Mouse (Mus musculus): ENCODE data around the gene Adgrv1. TPM values are rescaled to one million over a fixed set of nuclear protein-coding genes. Genes with fewer than 3 reads are reported as not detected.

The Adgrv1 gene
- total RNA-seq, 2 experiments from 2014 or later = 2.1 to 3.2 TPM

- DNase-seq (ENCODE audit: low spot score in 2 of 2) = no peak
These were observed 391.8 kb downstream of the Adgrv1 start for GRCm38 (mm10) chr13:81241181-81241580.

DNA sequence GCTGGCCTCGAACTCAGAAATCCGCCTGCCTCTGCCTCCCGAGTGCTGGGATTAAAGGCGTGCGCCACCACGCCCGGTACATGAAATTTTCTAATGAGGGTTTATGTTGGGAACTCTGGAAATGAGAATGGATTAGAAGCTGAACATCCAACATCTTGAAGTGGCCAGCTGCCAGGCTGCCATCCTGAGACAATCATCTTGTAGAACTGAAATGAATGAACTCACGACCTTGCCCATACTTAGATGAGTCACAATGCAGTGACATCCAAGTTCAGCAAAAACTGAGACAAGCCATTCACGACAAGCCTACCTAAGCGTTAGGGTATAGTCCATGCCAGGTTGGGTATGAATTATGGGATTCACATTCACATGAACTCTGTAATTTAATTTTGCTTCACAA is 393.1 kb downstream of the Adgrv1 start:
- DNase-seq (ENCODE audit: low spot score in 2 of 2) = no peak

DNA sequence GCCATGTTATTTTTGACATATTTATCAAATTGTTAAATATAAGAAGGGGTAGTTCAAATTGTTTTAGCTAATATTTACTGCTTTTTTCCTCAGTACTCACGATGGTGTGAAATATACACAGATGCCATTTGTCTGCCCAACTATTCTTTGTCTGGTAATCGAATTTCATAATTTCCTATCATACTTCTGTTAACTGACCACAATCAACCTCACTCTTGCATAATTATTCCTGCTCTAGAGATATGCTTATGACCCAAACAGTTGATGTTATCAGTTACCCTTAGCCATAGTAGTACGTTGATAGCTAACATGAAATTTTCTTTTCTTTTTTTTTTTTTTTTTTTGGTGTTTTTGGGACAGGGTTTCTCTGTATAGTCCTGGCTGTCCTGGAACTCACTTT is 393.5 kb downstream of the Adgrv1 start:
- DNase-seq (ENCODE audit: low spot score in 2 of 2) = no peak

- no peak for DNase-seq (ENCODE audit: low spot score in 2 of 2)
These were observed 394.1 kb downstream of the Adgrv1 start for GRCm38 (mm10) chr13:81238855-81239254.

GRCm38 (mm10) chr13:81237947-81238346 is 395.0 kb downstream of the Adgrv1 start:
- DNase-seq (ENCODE audit: low spot score in 2 of 2) = no peak

DNA sequence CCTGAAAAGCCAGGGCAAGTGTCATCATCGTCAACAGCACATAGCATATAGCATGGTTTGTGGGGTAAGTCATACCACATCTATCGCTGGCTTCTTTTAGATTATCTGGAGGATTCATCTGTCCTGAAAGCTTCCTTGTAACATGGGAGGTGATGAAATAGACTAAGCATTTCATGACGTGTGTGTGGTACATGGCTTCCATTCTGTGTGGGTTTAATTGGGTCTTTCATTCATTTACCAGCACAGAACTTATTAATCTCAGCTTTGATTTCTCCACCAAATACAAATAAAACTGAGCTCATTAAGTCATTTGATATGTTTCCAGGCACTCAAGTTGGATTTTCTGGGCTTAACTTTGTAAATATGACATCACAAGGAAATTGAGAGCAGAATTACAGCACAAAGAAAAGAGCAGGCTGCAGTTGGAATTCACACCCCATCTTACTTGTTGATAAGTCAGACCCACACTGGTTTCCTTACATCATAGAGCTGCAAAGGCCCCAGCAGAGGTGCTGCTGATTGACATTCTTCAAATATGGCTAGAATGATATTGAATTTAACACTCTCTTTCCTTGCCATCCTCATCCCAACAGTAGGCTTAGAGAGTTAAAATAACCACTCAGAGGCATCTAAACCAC is 396.1 kb downstream of the Adgrv1 start:
- DNase-seq (ENCODE audit: low spot score in 2 of 2) = no peak

- DNase-seq (ENCODE audit: low spot score in 2 of 2) = no peak
These were observed 398.9 kb downstream of the Adgrv1 start for GRCm38 (mm10) chr13:81234031-81234430.

- peak in 1 of 2 experiments; percentile 13 for DNase-seq (ENCODE audit: low spot score in 2 of 2)
These were observed 400.1 kb downstream of the Adgrv1 start for GRCm38 (mm10) chr13:81232839-81233238.

DNA sequence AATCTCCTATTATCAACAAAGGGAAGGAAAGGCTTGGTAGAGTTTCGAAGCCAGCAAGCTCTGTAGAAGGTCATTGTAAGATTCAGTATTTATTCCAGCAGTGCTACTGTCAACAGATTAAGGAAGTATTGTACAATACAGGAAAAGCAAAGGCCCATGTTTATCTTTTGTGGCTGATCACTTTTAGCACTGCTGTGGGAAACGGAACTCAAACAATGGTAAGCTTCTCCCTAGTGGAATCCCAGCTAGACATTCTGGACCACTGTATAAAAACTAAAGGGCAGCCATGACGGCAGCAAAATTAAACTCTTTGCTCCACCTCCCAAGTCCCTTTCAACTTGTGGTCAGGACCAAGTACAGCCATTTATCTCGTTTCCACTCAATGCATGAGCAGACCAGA is 402.8 kb downstream of the Adgrv1 start:
- DNase-seq (ENCODE audit: low spot score in 2 of 2) = no peak

GRCm38 (mm10) chr13:81223768-81224167 is 409.2 kb downstream of the Adgrv1 start:
- no peak for DNase-seq (ENCODE audit: low spot score in 2 of 2)

- no peak for DNase-seq (ENCODE audit: low spot score in 2 of 2)
These were observed 410.6 kb downstream of the Adgrv1 start for GRCm38 (mm10) chr13:81222377-81222776.

GRCm38 (mm10) chr13:81211436-81211835 is 421.5 kb downstream of the Adgrv1 start:
- no peak for DNase-seq (ENCODE audit: low spot score in 2 of 2)

DNA sequence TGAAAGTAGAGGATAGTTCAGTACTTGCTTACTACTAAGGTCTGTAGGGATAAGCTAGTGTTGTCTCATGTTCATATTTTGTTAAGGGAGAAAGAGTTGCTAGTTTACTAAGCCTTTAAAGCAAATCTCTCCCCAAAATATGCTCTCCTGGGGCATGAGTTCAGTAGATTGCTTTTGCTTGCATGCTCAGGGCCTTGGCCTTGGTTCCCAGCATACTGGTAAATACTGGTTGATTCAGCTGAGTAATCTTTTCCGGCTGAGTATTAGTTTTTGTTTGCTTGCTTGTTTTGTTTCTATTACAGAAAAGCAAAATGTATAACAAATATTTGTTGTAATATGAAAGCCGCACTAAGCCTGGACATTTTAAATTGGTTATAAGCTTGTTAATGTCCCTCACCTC is 422.4 kb downstream of the Adgrv1 start:
- DNase-seq (ENCODE audit: low spot score in 2 of 2) = no peak

GRCm38 (mm10) chr13:81209815-81210214 is 423.1 kb downstream of the Adgrv1 start:
- no peak for DNase-seq (ENCODE audit: low spot score in 2 of 2)

DNA sequence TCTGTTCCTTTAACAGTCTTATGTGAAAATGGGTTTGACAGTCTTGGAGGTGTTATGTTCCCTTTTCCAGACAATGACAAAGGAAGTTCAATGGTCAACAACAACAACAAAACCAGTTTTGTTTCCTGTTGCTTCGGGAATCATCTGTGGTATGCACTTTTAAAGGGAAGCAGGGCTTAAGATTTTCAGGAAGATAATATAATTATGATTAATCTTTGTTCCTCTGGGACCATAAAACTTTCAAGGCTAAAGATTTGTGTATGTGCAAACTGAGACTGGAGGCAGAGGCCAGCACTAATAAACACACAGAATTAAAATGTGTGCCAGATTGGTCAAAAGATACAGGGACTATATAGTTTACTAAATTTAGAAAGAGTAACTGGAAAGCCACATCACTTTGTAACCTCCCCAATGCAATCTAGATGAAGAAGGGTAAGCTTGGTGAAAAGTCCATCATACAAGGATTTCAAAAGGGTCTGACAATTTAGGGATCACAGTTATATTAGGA is 424.8 kb downstream of the Adgrv1 start:
- no peak for DNase-seq (ENCODE audit: low spot score in 2 of 2)

GRCm38 (mm10) chr13:81181966-81182908 is 450.7 kb downstream of the Adgrv1 start:
- no peak for DNase-seq (ENCODE audit: low spot score in 2 of 2)

DNA sequence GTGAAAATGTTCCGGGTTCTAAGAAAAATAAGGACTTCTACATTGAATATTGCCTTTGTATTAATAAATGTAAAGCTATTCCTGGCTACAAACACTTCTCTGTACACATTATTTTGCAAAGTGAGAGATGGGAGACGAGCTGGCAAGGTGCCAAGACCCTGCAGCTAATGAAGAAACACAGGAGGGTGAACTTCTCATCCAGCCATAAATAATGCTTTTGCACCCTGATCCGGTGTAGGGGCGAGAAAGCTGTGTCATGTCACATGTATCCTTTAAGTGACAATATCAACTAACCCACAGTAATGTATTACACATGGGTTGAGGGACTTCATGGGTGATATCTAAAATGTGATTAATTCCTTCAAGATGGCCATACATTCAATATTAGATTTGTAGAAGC is 451.5 kb downstream of the Adgrv1 start:
- DNase-seq (ENCODE audit: low spot score in 2 of 2) = no peak

DNA sequence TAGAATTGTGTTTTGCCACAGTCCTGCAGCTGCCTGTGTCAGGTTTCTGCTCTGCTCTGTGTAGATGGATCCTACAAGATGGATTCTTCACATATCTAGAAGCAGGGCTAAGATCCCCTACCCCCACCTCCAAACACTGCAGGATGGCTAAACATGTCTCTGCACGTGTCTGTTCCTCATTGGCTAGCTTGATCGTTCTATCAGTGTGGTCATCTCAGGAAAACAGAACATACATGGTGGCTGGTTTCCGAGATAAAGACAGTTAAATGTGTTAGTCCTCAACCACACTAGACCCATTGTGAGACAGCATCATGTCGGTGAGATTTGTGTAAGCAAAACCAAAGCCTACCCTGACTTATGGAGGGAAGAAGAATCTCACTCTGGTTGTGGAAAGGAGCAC is 456.1 kb downstream of the Adgrv1 start:
- no peak for DNase-seq (ENCODE audit: low spot score in 2 of 2)

- DNase-seq (ENCODE audit: low spot score in 2 of 2) = no peak
These were observed 456.9 kb downstream of the Adgrv1 start for GRCm38 (mm10) chr13:81176071-81176470.

GRCm38 (mm10) chr13:81171115-81171514 is 461.8 kb downstream of the Adgrv1 start:
- DNase-seq (ENCODE audit: low spot score in 2 of 2) = no peak

GRCm38 (mm10) chr13:81167450-81167849 is 465.5 kb downstream of the Adgrv1 start:
- no peak for DNase-seq (ENCODE audit: low spot score in 2 of 2)

DNA sequence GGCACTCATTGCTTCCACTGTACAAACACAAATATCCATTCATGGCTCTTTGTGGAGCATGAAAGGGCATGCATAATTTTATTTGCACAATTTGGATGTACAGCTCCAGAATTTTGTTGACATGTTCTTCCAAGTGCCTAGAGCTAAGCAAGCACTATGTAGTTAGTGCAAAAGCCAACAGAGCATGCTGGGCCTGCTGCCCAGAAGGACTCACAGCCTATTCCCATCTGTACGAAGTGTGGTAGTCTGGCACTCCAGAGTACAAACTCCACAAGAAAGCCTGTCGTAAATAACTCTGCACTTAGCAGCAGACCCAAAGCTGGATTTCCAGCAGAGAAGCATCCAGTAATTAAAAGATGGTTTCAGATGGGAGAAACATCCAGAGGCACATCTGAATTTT is 473.1 kb downstream of the Adgrv1 start:
- DNase-seq (ENCODE audit: low spot score in 2 of 2) = no peak
